Mouse (Mus musculus) hindlimb bud, embryonic 11.5 days (tissue): ENCODE measurements around the gene Ugt1a6b.
"Not testable (repeated sequence)": the region's sequence is repeated elsewhere in the genome, so short reads cannot be mapped to it uniquely, and the experiment has no call there.

Source experiments
- DNase-seq: peaks from one replicate; pipeline ENCODE4 v3.0.0-alpha.2; 2012; ENCODE audit warnings: low read depth, low spot score; ENCODE audit errors: extremely low spot score

The Ugt1a6b gene

DNA sequence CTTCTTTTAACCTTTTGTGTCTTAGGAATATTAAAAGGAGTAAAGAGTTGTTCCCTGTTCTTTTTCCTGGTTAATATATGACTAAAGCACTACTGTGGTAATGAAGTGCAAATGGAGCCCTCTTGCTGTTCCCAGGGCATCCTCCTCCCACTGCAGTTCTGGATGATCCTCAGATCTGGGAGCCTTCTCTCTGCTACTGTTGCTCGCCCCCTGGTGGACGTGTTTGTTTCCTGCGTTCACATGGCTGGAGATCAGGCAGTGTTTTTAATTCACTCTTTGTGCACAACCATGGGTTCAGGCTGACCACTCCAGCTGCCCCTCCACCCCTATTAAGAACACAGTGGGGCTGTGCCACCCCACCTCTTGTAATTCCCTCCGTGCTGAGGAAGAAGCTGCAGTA, 17.5 kb downstream of the Ugt1a6b start:
- not testable (repeated sequence) for DNase-seq

- DNase-seq, result not testable (repeated sequence)
Measured at GRCm38 (mm10) chr1:88121521-88121920, 18.5 kb downstream of the Ugt1a6b start.

GRCm38 (mm10) chr1:88125827-88126360, 22.8 kb downstream of the Ugt1a6b start:
- not testable (repeated sequence) for DNase-seq

- DNase-seq, result not testable (repeated sequence)
Measured at GRCm38 (mm10) chr1:88129091-88129490, 26.0 kb downstream of the Ugt1a6b start.

GRCm38 (mm10) chr1:88130223-88130622, 27.2 kb downstream of the Ugt1a6b start:
- DNase-seq, result not testable (repeated sequence)

GRCm38 (mm10) chr1:88133908-88134456, 30.9 kb downstream of the Ugt1a6b start:
- no peak for DNase-seq

GRCm38 (mm10) chr1:88134457-88135011, 31.5 kb downstream of the Ugt1a6b start, which contains the start of gene Ugt1a6a:
Ugt1a6a (plus strand) TSS chr1:88134809.
- DNase-seq, result not testable (repeated sequence)

GRCm38 (mm10) chr1:88135229-88135904, 32.3 kb downstream of the Ugt1a6b start:
- DNase-seq, result not testable (repeated sequence)

GRCm38 (mm10) chr1:88136646-88137045, 33.6 kb downstream of the Ugt1a6b start:
- no peak for DNase-seq

GRCm38 (mm10) chr1:88137264-88137663, 34.2 kb downstream of the Ugt1a6b start:
- no peak for DNase-seq

DNA sequence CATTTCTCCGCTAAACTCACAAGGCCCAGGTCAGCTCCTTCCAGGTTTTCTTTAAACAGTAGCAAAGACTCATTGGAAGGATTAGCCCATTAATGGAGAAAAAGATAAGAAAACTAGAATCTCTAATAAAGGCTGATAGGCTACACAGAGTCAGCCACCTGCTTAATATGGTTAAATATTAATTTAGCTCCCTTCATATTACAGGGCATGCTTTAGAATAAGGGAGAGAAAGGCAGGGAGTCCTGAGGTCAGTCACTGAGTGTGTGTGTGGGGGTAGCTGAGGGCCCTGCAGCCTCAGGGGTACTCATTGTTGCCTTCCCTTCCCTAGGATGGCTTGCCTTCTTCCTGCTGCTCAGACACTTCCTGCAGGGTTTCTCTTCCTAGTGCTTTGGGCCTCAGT, 35.1 kb downstream of the Ugt1a6b start:
- no peak for DNase-seq

DNA sequence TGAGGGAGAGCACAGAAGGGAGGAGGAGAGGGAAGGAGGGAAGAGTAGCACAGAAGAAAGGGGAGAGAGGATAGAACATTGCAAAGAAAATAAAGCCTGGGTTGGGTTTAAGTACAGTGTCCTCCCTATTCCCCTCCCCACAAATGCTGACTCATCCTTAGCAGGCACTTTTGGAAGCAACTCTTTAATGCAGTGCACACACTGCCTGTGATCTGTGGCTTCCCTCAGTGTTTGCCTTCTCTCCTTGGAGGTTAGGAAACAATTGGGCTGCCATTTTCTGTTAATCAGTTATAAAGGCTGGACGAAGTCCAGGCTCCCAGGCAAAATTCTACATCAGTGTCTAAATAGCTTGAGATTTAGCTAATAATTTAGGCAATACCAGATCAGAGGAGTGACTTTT, 37.4 kb downstream of the Ugt1a6b start:
- DNase-seq, result not testable (repeated sequence)

DNA sequence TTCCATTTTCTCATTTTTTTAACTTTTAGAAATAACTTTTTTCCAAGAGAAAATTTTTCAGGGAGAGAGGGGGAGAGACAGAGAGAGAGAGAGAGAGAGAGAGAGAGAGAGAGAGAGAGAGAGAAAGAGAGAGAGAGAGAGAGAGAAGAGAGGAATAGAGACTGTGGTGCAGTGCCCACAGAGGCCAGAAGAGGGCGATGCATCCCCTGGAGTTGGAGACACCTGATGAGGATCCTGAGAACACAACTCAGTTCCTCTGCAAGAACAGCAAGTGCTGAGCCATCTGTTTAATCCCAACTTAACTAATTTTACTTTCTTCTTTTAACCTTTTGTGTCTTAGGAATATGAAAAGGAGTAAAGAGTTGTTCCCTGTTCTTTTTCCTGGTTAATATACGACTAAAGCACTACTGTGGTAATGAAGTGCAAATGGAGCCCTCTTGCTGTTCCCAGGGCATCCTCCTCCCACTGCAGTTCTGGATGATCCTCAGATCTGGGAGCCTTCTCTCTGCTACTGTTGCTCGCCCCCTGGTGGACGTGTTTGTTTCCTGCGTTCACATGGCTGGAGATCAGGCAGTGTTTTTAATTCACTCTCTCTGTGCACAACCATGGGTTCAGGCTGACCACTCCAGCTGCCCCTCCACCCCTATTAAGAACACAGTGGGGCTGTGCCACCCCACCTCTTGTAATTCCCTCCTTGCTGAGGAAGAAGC, 41.1 kb downstream of the Ugt1a6b start:
- DNase-seq, result not testable (repeated sequence)

DNA sequence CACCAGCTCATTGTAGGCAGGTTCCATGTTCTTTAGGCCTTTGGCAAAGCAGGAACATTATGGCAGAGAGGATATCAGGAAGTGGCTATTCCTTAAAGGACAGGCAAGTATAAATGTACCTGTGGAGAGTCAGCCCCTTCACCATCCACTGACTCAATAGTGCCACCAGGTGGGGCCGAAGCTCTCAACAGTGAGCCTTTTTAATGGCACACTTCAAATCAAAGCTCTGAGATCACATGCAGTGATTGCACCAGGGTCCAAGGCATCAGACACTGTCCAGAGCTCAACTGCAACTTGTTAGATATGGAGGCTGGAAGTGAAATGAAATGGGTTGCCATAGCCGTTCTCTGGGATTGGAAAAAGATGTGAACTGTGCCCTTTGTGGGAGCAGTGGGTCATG, 42.2 kb downstream of the Ugt1a6b start:
- DNase-seq, result peak; percentile 5

GRCm38 (mm10) chr1:88150133-88150532, 47.1 kb downstream of the Ugt1a6b start:
- not testable (repeated sequence) for DNase-seq

GRCm38 (mm10) chr1:88158430-88158829, 55.4 kb downstream of the Ugt1a6b start:
- DNase-seq, result no peak

GRCm38 (mm10) chr1:88165711-88166110, 62.7 kb downstream of the Ugt1a6b start, which contains the start of gene Ugt1a5:
Ugt1a5 (plus strand) TSS chr1:88166012.
- no peak for DNase-seq

DNA sequence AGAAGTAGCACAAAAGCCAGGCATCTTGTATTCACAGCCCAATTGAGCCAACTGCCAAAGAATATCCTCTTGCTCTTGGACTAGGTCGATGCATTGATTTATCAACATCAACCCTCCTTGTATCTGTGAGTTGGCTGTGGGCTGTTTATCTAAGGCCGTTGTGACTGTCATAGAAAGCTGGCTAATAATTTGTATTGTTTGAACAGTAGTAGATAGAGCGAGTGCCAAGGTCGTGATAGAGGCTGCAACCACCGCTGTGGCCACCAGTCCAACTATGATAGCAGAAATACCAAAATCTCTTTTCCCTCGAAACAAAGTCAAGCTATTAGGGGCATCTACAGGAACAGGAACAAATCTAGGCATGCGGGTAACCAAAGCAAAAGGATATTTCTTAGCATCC, 69.1 kb downstream of the Ugt1a6b start:
- DNase-seq, result not testable (repeated sequence)

- no peak for DNase-seq
Measured at GRCm38 (mm10) chr1:88179657-88180056, 76.6 kb downstream of the Ugt1a6b start.

DNA sequence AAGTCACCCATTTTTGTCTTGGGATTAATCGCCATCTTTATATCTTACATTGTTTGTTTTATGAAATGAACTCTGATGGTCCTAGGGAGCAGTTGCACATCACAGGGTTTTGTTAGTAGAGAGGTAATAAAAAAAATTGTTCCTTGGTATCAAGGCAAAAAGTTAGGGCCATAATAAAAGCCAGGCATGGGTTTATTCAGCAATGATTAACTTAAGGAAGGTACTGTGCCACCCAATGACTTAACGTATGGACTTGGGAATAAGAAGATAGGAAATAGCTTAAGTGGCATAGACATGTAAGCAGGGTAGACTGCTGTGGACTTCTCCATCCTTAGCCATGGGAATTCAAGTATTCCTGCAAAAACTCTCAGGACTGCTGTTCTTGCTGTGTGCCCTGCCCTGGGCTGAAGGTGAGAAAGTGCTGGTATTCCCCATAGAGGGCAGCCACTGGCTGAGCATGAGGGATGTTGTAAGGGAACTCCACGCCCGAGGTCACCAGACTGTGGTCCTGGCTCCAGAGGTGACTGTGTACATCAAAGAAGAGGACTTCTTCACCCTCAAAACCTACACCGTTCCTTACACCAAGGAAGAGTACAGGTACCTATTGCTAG, 83.4 kb downstream of the Ugt1a6b start:
- DNase-seq, result no peak

DNA sequence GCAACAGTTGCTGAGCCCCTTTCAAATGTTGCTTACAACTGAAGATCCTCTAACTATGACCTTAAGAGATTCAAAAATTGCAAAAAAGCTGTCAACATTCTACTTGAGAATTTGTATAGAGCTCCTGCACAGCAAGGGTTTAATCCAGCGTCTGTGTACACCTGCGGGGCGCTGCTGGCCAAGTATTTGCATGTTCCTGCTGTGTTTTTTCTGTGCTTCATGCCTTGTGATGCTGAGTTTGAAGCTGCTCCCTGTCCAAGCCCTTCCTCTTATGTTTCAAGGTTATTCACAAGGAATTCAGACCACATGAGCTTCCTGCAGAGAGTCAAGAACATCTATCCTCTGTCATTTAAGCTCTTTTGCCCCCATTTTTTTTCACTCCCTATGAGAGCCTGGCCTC, 89.1 kb downstream of the Ugt1a6b start:
- DNase-seq, result no peak
